Mouse (Mus musculus) G1E (cell line): ENCODE measurements around the gene Prokr2. TPM values are rescaled to one million over a fixed set of nuclear protein-coding genes. Genes with fewer than 3 reads are reported as not detected.

Experiments used
- ATAC-seq: 2 replicates; pipeline ENCODE4 v1.8.0; 2016; ENCODE audit warnings: mild to moderate bottlenecking; ENCODE audit not compliant: insufficient number of reproducible peaks, poor library complexity, low FRiP score, severe bottlenecking; ENCODE audit errors: extremely low read depth
- DNase-seq: peaks from one replicate; pipeline ENCODE4 v3.0.0; 2012; ENCODE audit warnings: low spot score
- H3K27me3 ChIP-seq: 2 replicates; pipeline ENCODE4 v1.6.1; 2012; ENCODE audit warnings: mild to moderate bottlenecking, low read length, inconsistent platforms; ENCODE audit not compliant: insufficient read depth
- H3K36me3 ChIP-seq: replicated peaks from 2 replicates; pipeline ENCODE3; 2012; ENCODE audit warnings: mild to moderate bottlenecking, inconsistent platforms
- H3K4me1 ChIP-seq: 2 replicates; pipeline ENCODE4 v1.6.1; 2012; ENCODE audit warnings: low read depth, low read length, inconsistent platforms, mixed read lengths; ENCODE audit not compliant: insufficient read depth
- H3K4me3 ChIP-seq: 2 replicates; pipeline ENCODE4 v1.5.1; 2012; ENCODE audit warnings: low read depth, mild to moderate bottlenecking, inconsistent platforms, low read length, moderate library complexity, mixed read lengths
- H3K9me3 ChIP-seq: replicated peaks from 2 replicates; pipeline ENCODE4 v1.6.1; 2012; ENCODE audit warnings: inconsistent platforms
- CTCF ChIP-seq: IDR thresholded peaks from 2 replicates; pipeline ENCODE4 v1.5.1; 2012; ENCODE audit warnings: low read depth, low read length, inconsistent platforms, mixed read lengths
- GATA1 ChIP-seq: IDR thresholded peaks from 2 replicates; pipeline ENCODE4 v1.6.1; 2012; ENCODE audit warnings: borderline replicate concordance, low read length, inconsistent platforms, mixed read lengths
- GATA2 ChIP-seq: IDR thresholded peaks from 2 replicates; pipeline ENCODE4 v1.6.1; 2012; ENCODE audit warnings: low read depth, low read length, inconsistent platforms, borderline replicate concordance
- POLR2AphosphoS5 ChIP-seq: IDR thresholded peaks from 2 replicates; pipeline ENCODE4 v1.6.1; 2012; ENCODE audit warnings: low read depth, low read length, inconsistent platforms; ENCODE audit not compliant: insufficient replicate concordance
- TAL1 ChIP-seq: conservative IDR thresholded peaks from 2 replicates; pipeline ENCODE4 v1.6.1; 2012; ENCODE audit warnings: low read depth, low read length, inconsistent platforms, mixed read lengths
- polyA plus RNA-seq: library from polyadenylated mRNA; stranded (reverse); fragments of >175 nt; gene quantifications from 2 replicates; pipeline ENCODE4 v1.2.3, GENCODE M21; 2012
- total RNA-seq, 2 experiments: library from RNA; stranded (forward) in 1 of 2; stranded (reverse) in 1 of 2; fragments of 200-1000 nt in 1 of 2; fragments of >200 nt in 1 of 2; fragmentation: Nextera tagmentation in 1 of 2; gene quantifications; 2 replicates each; pipeline ENCODE4 v1.2.3; 2014 to 2017

Gene Prokr2
- total RNA-seq (2014; fragmentation: Nextera tagmentation) (not detected in 2 replicates), total RNA-seq (2017) (0.12 and 0.22 TPM in 2 replicates), polyA plus RNA-seq (not detected in 2 replicates)

DNA sequence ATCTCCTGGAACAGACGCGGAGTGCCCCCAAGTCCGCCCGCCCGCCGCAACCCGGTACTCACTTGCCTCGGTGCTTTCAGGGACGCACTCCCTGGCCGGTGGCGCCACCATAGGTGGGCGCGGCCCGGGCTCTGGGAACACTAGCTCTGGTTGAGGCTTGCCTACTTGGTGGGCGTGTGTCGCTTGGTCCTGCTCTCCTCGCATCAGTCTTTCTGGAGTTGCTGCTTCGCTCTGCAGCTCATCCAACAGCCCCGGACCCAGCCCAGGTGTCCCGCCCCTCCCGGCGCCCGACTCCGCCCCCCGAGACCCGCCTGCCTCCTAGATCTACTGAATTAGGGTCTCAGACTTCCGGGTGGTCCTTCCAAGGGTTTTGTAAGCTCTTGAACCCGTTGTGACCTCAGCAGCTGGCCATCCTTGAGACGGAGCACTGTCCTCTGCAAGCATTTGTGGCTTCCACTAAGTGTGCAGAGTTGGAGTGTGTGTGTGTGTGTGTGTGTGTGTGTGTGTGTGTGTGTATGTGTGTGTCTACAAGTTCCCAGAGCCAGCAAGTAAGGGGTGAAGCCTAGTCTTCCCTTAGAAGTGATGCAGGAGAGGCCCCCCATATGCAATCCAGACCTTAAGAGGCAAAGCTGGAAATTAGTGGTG, at the start of gene Prokr2:
TSS of gene Prokr2 (minus strand) at position 254 of the 645 bp plus-strand sequence.
- H3K36me3 ChIP-seq, result no peaks in the 10 kb centered on the region
- no peaks in the 10 kb centered on the region for H3K9me3 ChIP-seq
- H3K4me3 ChIP-seq, result no peak within 1 kb of the TSS
- peaks cover 16% of the 10 kb centered on the region for H3K27me3 ChIP-seq
- TF ChIP-seq TAL1 (no peak), GATA1 (no peak), POLR2AphosphoS5 (no peak), CTCF (no peak), GATA2 (no peak)
- ATAC-seq, result no peak
- H3K4me1 ChIP-seq, result no peaks in the 10 kb centered on the region
- no peak for DNase-seq

DNA sequence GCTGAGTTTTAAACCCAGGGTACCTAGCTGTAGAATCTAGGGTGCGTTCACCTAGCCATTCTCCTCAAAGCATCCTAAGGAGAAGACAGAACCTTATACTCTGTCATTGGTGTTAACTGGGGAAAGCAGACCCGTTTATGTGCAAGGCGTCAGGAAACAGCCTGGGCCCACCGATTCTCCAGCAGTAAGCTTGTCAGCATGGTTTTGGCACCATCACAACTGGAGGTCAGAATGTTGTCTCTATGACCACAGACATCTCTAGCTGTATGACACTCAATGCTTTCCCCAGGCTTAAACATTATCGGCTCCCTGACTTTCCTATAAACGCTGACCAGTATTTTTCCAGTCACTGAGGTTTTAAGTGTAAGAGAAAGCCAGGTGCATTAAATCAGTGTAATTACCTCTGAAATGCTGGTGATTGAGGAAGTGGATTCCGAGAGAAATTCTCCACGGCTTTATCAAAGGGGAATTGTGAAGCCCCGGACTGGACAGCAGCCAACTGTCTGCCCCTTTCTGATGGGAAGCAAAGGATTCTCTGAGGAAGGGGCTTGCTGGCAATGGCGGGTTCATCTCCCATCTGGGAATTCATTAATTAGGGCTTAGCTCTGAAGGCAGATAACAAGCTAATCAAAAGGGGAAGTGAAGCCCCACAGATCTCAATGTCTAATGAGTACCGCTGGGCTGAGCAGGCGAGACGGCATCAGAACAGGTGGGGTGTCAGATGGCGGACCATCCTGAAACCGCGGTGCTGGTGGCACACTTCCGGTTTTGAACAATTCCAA, 42.1 kb upstream of the Prokr2 start:
- H3K9me3 ChIP-seq, result no peaks in the 10 kb centered on the region
- H3K27me3 ChIP-seq, result 0 out of 2 replicates have a peak, but pooled peaks cover 3% of the 10 kb centered on the region
- ATAC-seq (no peak), DNase-seq (no peak)
- TF ChIP-seq GATA2 (no peak), POLR2AphosphoS5 (no peak), TAL1 (no peak), CTCF (no peak), GATA1 (no peak)
- no peak overlapping the region for H3K4me3 ChIP-seq
- H3K36me3 ChIP-seq, result no peaks in the 10 kb centered on the region
- H3K4me1 ChIP-seq, result no peaks in the 10 kb centered on the region

DNA sequence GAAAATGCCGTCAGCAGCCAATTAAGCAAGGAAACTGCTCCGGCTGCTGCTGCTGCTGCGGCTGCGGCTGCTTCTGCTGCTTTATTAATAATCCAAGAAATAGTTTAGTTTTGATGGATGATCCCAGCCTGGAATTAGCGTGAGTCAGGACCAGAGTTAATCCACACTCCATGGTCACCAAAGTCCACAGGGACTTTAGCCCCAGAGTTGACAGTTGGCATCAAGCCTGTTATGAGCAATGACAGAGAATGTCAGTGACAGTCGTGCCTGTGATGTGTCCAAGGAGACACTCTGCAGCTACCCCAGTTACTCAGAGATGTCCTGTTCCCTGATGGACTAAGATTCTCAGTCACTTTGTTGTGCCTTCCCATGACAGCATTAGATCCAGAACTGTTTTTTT, 40.3 kb upstream of the Prokr2 start:
- ATAC-seq, result no peak
- no peak for TF ChIP-seq POLR2AphosphoS5
- no peak for TF ChIP-seq GATA2
- TF ChIP-seq GATA1, result no peak
- TF ChIP-seq TAL1, result no peak
- TF ChIP-seq CTCF, result no peak
- H3K27me3 ChIP-seq, result peaks cover 7% of the 10 kb centered on the region
- H3K9me3 ChIP-seq, result no peaks in the 10 kb centered on the region
- no peak overlapping the region for H3K4me3 ChIP-seq
- H3K36me3 ChIP-seq, result no peaks in the 10 kb centered on the region
- H3K4me1 ChIP-seq, result no peaks in the 10 kb centered on the region
- no peak for DNase-seq

DNA sequence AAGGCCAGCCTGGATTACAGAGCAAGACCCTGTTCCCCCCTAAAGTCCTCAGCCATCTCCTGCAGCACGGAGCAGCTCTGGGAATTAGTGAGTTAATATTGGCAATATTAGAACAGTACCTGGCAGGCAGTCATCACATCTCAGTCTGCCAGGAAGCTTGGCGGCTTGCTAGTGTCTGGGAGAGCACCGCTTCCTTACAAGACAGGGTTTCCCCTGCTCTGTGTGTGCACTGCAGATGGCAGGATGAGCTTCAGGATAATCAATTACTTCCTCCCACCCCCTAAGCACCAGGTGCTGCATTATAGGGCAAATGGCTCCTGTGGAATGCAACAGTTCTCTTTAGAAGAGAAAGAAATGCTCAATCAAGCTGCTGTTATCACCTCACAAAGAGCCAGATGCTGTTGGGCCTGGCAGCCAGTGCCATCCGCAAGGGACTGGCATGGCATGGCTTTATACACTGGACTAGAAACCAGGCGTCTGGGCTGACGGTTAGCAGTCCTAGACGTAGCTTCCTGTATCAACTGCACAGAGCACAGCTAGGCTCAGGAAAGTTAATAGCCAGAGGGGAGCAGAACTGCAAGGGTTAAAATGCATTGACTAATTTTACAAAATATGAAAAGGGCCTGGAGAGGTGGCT, 38.3 kb upstream of the Prokr2 start:
- H3K9me3 ChIP-seq, result no peaks in the 10 kb centered on the region
- no peaks in the 10 kb centered on the region for H3K4me1 ChIP-seq
- TF ChIP-seq GATA1 (no peak), GATA2 (no peak), POLR2AphosphoS5 (no peak), CTCF (no peak), TAL1 (no peak)
- ATAC-seq (no peak), DNase-seq (no peak)
- no peak overlapping the region for H3K4me3 ChIP-seq
- H3K27me3 ChIP-seq, result peaks cover 7% of the 10 kb centered on the region
- H3K36me3 ChIP-seq, result no peaks in the 10 kb centered on the region

DNA sequence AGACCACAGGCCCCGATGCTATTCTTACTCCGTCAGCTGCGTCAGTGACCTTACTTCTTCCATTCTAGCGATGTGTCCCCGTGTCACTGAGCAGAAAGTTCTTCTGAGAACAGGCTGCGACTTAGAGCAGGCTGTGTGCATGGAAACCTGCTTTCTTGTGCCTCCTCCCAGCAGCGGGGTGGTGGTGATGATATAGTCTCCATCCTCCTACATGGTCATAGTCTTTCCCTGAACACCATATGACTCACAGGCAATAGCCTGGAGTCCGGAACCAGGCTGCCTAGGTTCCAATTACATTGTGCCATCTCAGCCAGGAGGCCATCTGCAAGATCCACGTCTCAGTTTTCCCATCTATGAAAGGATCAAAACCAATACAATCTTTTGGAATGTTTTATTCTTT, 37.6 kb upstream of the Prokr2 start:
- TF ChIP-seq POLR2AphosphoS5 (no peak), GATA1 (no peak), GATA2 (no peak), CTCF (no peak), TAL1 (no peak)
- H3K36me3 ChIP-seq, result no peaks in the 10 kb centered on the region
- H3K27me3 ChIP-seq, result peaks cover 7% of the 10 kb centered on the region
- H3K9me3 ChIP-seq, result no peaks in the 10 kb centered on the region
- H3K4me1 ChIP-seq, result no peaks in the 10 kb centered on the region
- no peak for DNase-seq
- no peak overlapping the region for H3K4me3 ChIP-seq
- ATAC-seq, result no peak

DNA sequence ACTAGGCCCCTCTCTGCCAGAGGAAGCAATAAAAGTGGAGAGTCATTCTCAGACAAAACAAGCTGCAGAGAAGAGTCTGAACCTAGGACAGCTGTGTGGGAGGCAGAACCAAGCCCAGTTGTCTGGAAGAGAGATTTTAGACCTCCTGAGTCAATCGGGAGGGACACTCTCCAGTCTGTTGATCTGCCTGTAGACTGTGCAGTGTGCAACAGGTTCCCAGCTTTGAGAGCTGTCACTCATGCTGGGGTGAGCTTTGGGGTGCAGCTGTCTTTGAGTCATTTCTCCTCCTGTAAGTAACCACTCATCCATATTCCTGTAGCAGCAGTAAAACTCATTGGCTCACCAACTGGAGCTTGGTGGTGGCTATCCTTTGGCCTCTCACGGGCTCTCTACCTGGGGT, 33.2 kb upstream of the Prokr2 start:
- H3K4me1 ChIP-seq, result no peaks in the 10 kb centered on the region
- no peak for DNase-seq

More for the DNA sequence above, 33.2 kb upstream of the Prokr2 start:
- no peak for TF ChIP-seq CTCF
- TF ChIP-seq GATA1, result no peak
- no peak for TF ChIP-seq GATA2
- no peak for TF ChIP-seq POLR2AphosphoS5
- no peak for TF ChIP-seq TAL1
- no peak overlapping the region for H3K4me3 ChIP-seq
- no peak for ATAC-seq
- H3K9me3 ChIP-seq, result no peaks in the 10 kb centered on the region
- H3K27me3 ChIP-seq, result peaks cover 5% of the 10 kb centered on the region
- H3K36me3 ChIP-seq, result no peaks in the 10 kb centered on the region
